Mouse (Mus musculus): Measurements from ENCODE around the gene Hip1. TPM values are rescaled to one million over a fixed set of nuclear protein-coding genes. Genes with fewer than 3 reads are reported as not detected.
"Not testable (repeated sequence)": the region's sequence is repeated elsewhere in the genome, so short reads cannot be mapped to it uniquely, and the experiment has no call there.

The Hip1 gene
- polyA plus RNA-seq, 1 experiment from 2014 or later: 45.0 TPM

DNA sequence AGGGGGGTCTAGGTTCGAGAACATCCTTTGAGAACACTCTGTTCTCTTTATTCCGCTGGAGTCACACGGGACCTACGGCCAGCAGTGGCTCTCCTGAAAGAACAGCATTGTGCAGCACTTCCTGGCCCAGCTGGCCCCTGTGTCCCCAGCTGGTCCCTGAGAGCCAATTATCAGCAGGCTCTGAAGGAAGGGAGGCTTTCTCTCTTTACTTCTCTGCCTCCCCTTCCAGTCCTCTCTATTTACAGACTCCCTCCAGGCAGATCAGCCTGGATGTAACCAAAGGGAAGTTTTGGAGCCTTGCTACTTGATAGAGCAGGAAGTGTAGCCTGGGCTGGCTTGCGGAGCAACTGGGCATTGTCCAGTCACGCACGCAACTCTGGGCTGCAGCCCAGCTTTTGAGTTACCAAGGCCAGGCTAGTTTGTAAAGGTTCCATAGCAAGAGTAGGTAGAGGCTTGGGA is 79.1 kb downstream of the Hip1 start:
- 56% methylated on average over 7 of the region's 7 CpGs for WGBS
- Histone ChIP-seq H3K9me3 (replicated peaks) (no peaks in the 10 kb centered on the region), H3K4me1 (replicated peaks) (peaks cover 12% of the 10 kb centered on the region; the same call in 1 of the 2 replicates), H3K9ac (no peak overlapping the region), H3K4me2 (no peak overlapping the region), H3K27ac (ENCODE audit: poor library complexity, severe bottlenecking) (peak overlapping the region; percentile 61), H3K27me3 (replicated peaks) (no peaks in the 10 kb centered on the region), H3K36me3 (peaks cover 11% of the 10 kb centered on the region), H3K4me3 (no peak overlapping the region)
- peak; percentile 30; the same call in 1 of the 2 replicates for ATAC-seq (ENCODE audit: insufficient number of reproducible peaks, low FRiP score)

- Histone ChIP-seq H3K4me1 (replicated peaks) (peaks cover 20% of the 10 kb centered on the region), H3K36me3 (peaks cover 31% of the 10 kb centered on the region), H3K27me3 (replicated peaks) (no peaks in the 10 kb centered on the region), H3K27ac (ENCODE audit: poor library complexity, severe bottlenecking) (no peak overlapping the region), H3K4me3 (no peak overlapping the region), H3K9ac (no peak overlapping the region), H3K9me3 (replicated peaks) (no peaks in the 10 kb centered on the region), H3K4me2 (no peak overlapping the region)
- 79% methylated on average over 8 of the region's 8 CpGs for WGBS
- ATAC-seq (ENCODE audit: insufficient number of reproducible peaks, low FRiP score): no peak
Observed at GRCm38 (mm10) chr5:135463380-135463779, 81.5 kb downstream of the Hip1 start.

- 82% methylated on average over 4 of the region's 4 CpGs for WGBS
Observed at GRCm38 (mm10) chr5:135460833-135461173, 84.1 kb downstream of the Hip1 start.

DNA sequence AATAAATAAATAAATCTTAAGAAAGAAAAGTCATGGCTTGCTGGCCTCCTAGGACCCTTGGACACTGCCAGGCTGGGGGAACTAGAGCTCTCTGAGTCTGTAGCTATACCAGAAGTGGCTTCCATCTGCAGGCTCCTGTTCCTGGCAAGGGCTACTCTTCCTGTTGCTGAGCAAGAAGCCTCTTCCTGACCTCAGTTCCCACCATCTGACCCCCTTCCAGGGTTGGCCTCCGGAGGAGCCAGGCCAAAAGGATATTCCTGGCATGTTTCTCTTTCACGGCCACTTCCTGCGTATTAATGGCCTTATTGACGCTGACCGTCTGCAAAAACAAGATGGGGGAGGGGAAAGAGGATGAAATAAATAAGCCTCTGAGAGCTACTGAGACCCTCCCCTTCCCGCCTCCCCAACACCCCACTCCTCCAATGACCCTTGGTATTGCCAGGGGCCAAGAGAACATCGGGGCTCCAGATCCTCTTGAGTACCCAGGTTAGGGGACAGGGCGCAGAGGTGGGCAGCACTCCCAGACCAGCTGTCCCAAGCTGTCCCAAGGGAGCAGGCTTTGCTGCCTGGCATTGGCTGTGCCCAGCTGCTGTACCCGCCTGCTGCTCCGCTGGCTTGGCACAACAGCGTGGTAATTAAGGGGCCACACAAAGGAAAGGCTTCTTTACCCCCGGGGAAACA is 84.6 kb downstream of the Hip1 start:
- Histone ChIP-seq H3K27me3 (replicated peaks) (no peaks in the 10 kb centered on the region), H3K36me3 (peaks cover 54% of the 10 kb centered on the region), H3K9ac (no peak overlapping the region), H3K27ac (ENCODE audit: poor library complexity, severe bottlenecking) (peak overlapping the region; percentile 47), H3K4me3 (no peak overlapping the region), H3K4me2 (no peak overlapping the region), H3K9me3 (replicated peaks) (no peaks in the 10 kb centered on the region), H3K4me1 (replicated peaks) (peaks cover 8% of the 10 kb centered on the region)
- WGBS: 77% methylated on average over 12 of the region's 12 CpGs
- ATAC-seq (ENCODE audit: insufficient number of reproducible peaks, low FRiP score): peak; percentile 54; the same call in 1 of the 2 replicates

More at GRCm38 (mm10) chr5:135460833-135461173, 84.1 kb downstream of the Hip1 start:
- no peaks in the 10 kb centered on the region for H3K27me3 ChIP-seq (replicated peaks)
- H3K27ac ChIP-seq (ENCODE audit: poor library complexity, severe bottlenecking): peak overlapping the region; percentile 47; the same call in 1 of the 2 replicates
- no peaks in the 10 kb centered on the region for H3K9me3 ChIP-seq (replicated peaks)
- H3K4me1 ChIP-seq (replicated peaks): peaks cover 12% of the 10 kb centered on the region
- no peak overlapping the region for H3K9ac ChIP-seq
- H3K36me3 ChIP-seq: peaks cover 49% of the 10 kb centered on the region
- no peak for ATAC-seq (ENCODE audit: insufficient number of reproducible peaks, low FRiP score)
- no peak overlapping the region for H3K4me3 ChIP-seq
- H3K4me2 ChIP-seq: no peak overlapping the region

GRCm38 (mm10) chr5:135459486-135459885 is 85.4 kb downstream of the Hip1 start:
- 74% methylated on average over 3 of the region's 3 CpGs for WGBS
- peaks cover 5% of the 10 kb centered on the region; the same call in 1 of the 2 replicates for H3K9me3 ChIP-seq (replicated peaks)

DNA sequence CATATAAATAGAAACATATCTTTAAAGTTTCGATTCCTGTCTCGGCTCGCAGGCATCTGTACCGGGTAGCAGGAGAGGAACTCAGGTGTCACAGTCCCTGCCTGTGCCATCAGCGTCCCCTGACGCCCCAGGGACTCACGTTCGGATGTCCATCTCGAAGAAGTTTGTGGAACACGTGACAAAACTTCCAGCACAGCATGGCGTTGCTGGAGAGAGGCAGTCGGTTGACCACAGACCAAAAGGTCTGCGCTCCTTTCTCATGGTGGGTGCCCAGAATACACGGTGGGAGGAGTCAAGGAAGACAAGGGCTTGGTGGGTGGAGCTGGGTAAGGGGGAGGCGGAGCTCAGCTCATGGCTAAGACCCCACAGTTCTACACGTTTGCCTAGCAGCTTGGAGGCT is 87.0 kb downstream of the Hip1 start:
- Histone ChIP-seq H3K9ac (no peak overlapping the region), H3K27me3 (replicated peaks) (no peaks in the 10 kb centered on the region), H3K36me3 (peaks cover 75% of the 10 kb centered on the region), H3K4me1 (replicated peaks) (peaks cover 8% of the 10 kb centered on the region), H3K9me3 (replicated peaks) (peaks cover 10% of the 10 kb centered on the region), H3K4me3 (no peak overlapping the region), H3K4me2 (no peak overlapping the region), H3K27ac (ENCODE audit: poor library complexity, severe bottlenecking) (no peak overlapping the region)
- WGBS: 84% methylated on average over 16 of the region's 16 CpGs
- no peak for ATAC-seq (ENCODE audit: insufficient number of reproducible peaks, low FRiP score)

More at GRCm38 (mm10) chr5:135459486-135459885, 85.4 kb downstream of the Hip1 start:
- H3K27me3 ChIP-seq (replicated peaks): no peaks in the 10 kb centered on the region
- H3K4me2 ChIP-seq: no peak overlapping the region
- no peak overlapping the region for H3K9ac ChIP-seq
- H3K4me1 ChIP-seq (replicated peaks): peaks cover 8% of the 10 kb centered on the region
- ATAC-seq (ENCODE audit: insufficient number of reproducible peaks, low FRiP score): no peak
- no peak overlapping the region for H3K4me3 ChIP-seq
- peaks cover 62% of the 10 kb centered on the region for H3K36me3 ChIP-seq
- no peak overlapping the region for H3K27ac ChIP-seq (ENCODE audit: poor library complexity, severe bottlenecking)

- peaks cover 85% of the 10 kb centered on the region for H3K36me3 ChIP-seq
- peaks cover 10% of the 10 kb centered on the region for H3K9me3 ChIP-seq (replicated peaks)
- WGBS: 92% methylated on average over 9 of the region's 9 CpGs
- H3K4me3 ChIP-seq: no peak overlapping the region
- no peak overlapping the region for H3K4me2 ChIP-seq
- H3K9ac ChIP-seq: no peak overlapping the region
- H3K4me1 ChIP-seq (replicated peaks): peaks cover 8% of the 10 kb centered on the region
- no peak overlapping the region for H3K27ac ChIP-seq (ENCODE audit: poor library complexity, severe bottlenecking)
- H3K27me3 ChIP-seq (replicated peaks): no peaks in the 10 kb centered on the region
- no peak for ATAC-seq (ENCODE audit: insufficient number of reproducible peaks, low FRiP score)
Observed at GRCm38 (mm10) chr5:135456515-135456914, 88.4 kb downstream of the Hip1 start.

DNA sequence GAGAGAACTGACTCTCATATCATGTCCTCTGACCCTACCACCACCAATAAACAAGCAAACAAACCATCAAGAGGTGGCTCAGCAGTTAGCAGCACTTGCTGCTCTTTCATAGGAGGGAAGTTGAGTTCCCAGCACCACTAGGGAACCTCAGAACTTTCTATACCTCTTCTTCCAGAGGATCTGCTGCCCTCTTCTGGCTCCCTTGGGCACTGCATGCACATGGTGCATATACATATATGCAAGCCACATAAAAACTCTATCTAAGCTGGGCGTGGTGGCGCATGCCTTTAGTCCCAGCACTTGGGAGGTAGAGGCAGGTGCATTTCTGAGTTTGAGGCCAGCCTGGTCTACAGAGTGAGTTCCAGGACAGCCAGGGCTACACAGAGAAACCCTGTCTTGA is 90.7 kb downstream of the Hip1 start:
- Histone ChIP-seq H3K4me1 (replicated peaks) (no peaks in the 10 kb centered on the region), H3K27me3 (replicated peaks) (no peaks in the 10 kb centered on the region), H3K4me2 (no peak overlapping the region), H3K27ac (ENCODE audit: poor library complexity, severe bottlenecking) (no peak overlapping the region), H3K9ac (no peak overlapping the region), H3K36me3 (peaks cover 96% of the 10 kb centered on the region), H3K9me3 (replicated peaks) (peaks cover 10% of the 10 kb centered on the region), H3K4me3 (no peak overlapping the region)
- no peak for ATAC-seq (ENCODE audit: insufficient number of reproducible peaks, low FRiP score)
- 92% methylated on average over 2 of the region's 2 CpGs for WGBS

DNA sequence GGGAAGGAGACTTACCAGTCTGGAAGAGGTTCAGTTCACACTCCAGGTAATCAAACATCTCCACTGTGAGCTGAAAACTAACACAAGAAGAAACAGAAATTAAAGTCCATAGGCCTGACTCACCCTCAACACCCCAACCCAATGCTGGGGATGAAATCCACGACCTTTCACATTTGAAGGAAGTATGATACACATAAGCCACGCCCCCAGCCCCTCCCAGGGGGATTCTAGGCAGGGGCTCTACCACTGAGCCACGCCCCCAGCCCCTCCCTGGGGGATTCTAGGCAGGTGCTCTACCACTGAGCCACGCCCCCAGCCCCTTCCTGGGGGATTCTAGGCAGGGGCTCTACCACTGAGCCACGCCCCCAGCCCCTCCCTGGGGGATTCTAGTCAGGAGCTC is 93.4 kb downstream of the Hip1 start:
- not testable (repeated sequence) for ATAC-seq (ENCODE audit: insufficient number of reproducible peaks, low FRiP score); H3K4me2 ChIP-seq; H3K4me1 ChIP-seq (replicated peaks); H3K9ac ChIP-seq; H3K4me3 ChIP-seq; H3K27ac ChIP-seq (ENCODE audit: poor library complexity, severe bottlenecking); H3K27me3 ChIP-seq (replicated peaks)
- Histone ChIP-seq H3K36me3 (peaks cover 92% of the 10 kb centered on the region), H3K9me3 (replicated peaks) (peaks cover 10% of the 10 kb centered on the region)
- WGBS: 77% methylated on average over 4 of the region's 5 CpGs

DNA sequence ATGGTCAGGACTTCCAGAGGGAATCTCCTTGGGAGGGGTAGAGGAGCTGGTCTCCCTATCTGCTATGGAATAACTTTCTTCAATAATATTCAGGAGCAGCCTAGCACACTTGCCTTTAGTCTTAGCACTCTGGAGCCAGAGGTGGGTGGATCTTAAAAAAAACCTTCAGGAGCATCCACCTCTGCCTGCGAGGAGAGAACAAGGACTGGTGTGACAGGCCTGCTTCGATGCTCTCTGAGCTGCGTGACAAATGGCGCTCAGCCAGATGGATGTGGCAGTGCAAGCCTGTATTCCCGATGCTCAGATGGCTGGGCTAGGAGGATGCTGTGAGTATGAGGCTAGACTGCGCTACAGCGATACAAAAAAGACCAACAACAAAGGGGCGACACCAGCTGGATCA is 93.8 kb downstream of the Hip1 start:
- H3K4me1 ChIP-seq (replicated peaks): peaks cover 3% of the 10 kb centered on the region
- no peak for ATAC-seq (ENCODE audit: insufficient number of reproducible peaks, low FRiP score)
- WGBS: 93% methylated on average over 8 of the region's 8 CpGs
- no peak overlapping the region for H3K27ac ChIP-seq (ENCODE audit: poor library complexity, severe bottlenecking)
- H3K9me3 ChIP-seq (replicated peaks): peaks cover 10% of the 10 kb centered on the region
- H3K36me3 ChIP-seq: peaks cover 91% of the 10 kb centered on the region
- H3K9ac ChIP-seq: no peak overlapping the region
- no peaks in the 10 kb centered on the region for H3K27me3 ChIP-seq (replicated peaks)
- H3K4me2 ChIP-seq: no peak overlapping the region
- H3K4me3 ChIP-seq: no peak overlapping the region

- H3K9ac ChIP-seq: no peak overlapping the region
- no peaks in the 10 kb centered on the region for H3K27me3 ChIP-seq (replicated peaks)
- WGBS: 76% methylated on average over 8 of the region's 8 CpGs
- no peaks in the 10 kb centered on the region for H3K9me3 ChIP-seq (replicated peaks)
- H3K4me3 ChIP-seq: no peak overlapping the region
- H3K4me1 ChIP-seq (replicated peaks): peaks cover 18% of the 10 kb centered on the region
- no peak overlapping the region for H3K4me2 ChIP-seq
- no peak overlapping the region for H3K27ac ChIP-seq (ENCODE audit: poor library complexity, severe bottlenecking)
- H3K36me3 ChIP-seq: peaks cover 80% of the 10 kb centered on the region
- no peak for ATAC-seq (ENCODE audit: insufficient number of reproducible peaks, low FRiP score)
Observed at GRCm38 (mm10) chr5:135445755-135446154, 99.2 kb downstream of the Hip1 start.

DNA sequence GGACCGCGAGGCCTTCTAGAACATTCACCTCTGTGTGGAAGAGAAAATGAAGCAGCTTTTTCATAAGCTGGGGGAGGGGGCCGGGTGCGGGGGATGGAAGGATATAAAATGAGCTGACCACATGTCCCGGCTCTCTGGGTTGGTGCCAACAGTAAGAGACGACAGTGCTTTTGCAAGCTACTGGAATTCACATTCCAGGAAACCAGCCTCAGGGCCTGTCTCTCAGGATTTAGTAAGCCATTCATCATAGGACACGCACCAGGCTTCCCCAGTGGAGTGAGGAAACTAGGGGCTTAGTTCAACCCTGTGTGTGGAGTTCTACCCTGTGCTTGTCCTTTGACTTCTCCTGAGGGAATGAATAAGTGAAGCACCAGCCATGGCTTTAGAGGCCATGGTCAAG is 102.5 kb downstream of the Hip1 start:
- Histone ChIP-seq H3K27me3 (replicated peaks) (no peaks in the 10 kb centered on the region), H3K27ac (ENCODE audit: poor library complexity, severe bottlenecking) (peak overlapping the region; percentile 68), H3K9ac (no peak overlapping the region), H3K4me3 (no peak overlapping the region), H3K9me3 (replicated peaks) (no peaks in the 10 kb centered on the region), H3K4me1 (replicated peaks) (peaks cover 18% of the 10 kb centered on the region), H3K4me2 (0 out of 2 replicates have a peak overlapping the region, but pooled peaks have one; percentile 1), H3K36me3 (peaks cover 75% of the 10 kb centered on the region)
- peak; percentile 73 for ATAC-seq (ENCODE audit: insufficient number of reproducible peaks, low FRiP score)
- WGBS: 62% methylated on average over 7 of the region's 7 CpGs
